Mouse (Mus musculus) embryonic fibroblast, embryonic 13.5 days (primary cell): ENCODE data around the gene Grhl1.

Experiments used
- CTCF ChIP-seq: IDR thresholded peaks from 2 replicates; pipeline ENCODE4 v1.5.1; 2011; ENCODE audit warnings: mild to moderate bottlenecking, control low read depth, low read length, moderate library complexity, borderline replicate concordance; ENCODE audit not compliant: insufficient read depth
- POLR2A ChIP-seq: IDR thresholded peaks from 2 replicates; pipeline ENCODE4 v1.6.1; 2011; ENCODE audit warnings: low read depth, mild to moderate bottlenecking, control low read depth, low read length, moderate library complexity

GRCm38 (mm10) chr12:24630220-24630619 is 58.1 kb downstream of the Grhl1 start:
- TF ChIP-seq POLR2A (no peak), CTCF (no peak)
